Comparison of ENCODE assay signal across 19 mouse cellular contexts in genomic region chr11:108973459-108973858, GRCm38 (mm10). TPM values are rescaled to one million over a fixed set of nuclear protein-coding genes. Genes with fewer than 3 reads are reported as not detected.
DNase-seq lines count a peak whose midpoint lies in the region; ATAC-seq lines count a peak whose summit lies in the region.
"Had no signal": no experiment of that assay in that cellular context is flagged by ENCODE, and none has a peak within 500 bp of the region (broad histone marks: within the 10 kb centered on the region; RNA-seq: fewer than 3 reads in every experiment).

No protein-coding gene starts in this region.

- ATAC-seq in heart, embryonic 13.5 days (ENCODE audit: extremely low read depth, insufficient number of reproducible peaks, low FRiP score, low TSS enrichment) = no peak
- no peak for ATAC-seq in midbrain, embryonic 14.5 days (ENCODE audit: low FRiP score, low TSS enrichment)
- no peak for ATAC-seq in embryonic facial prominence, embryonic 12.5 days (ENCODE audit: insufficient number of reproducible peaks, insufficient read depth, low FRiP score, low TSS enrichment)
- no peak for ATAC-seq in limb, embryonic 11.5 days (ENCODE audit: insufficient number of reproducible peaks, low FRiP score, low TSS enrichment, low read depth)

- peaks cover 5% of the 10 kb centered on the region for H3K4me1 ChIP-seq in heart, embryonic 13.5 days
- H3K4me1 ChIP-seq in midbrain, embryonic 10.5 days = peaks cover 34% of the 10 kb centered on the region
- peaks cover 10% of the 10 kb centered on the region; the same call in 1 of the 2 replicates for H3K4me1 ChIP-seq in midbrain, embryonic 14.5 days (ENCODE audit: control insufficient read depth, insufficient read depth, low read length)
- H3K4me1 ChIP-seq in embryonic facial prominence, embryonic 12.5 days = 0 out of 2 replicates have a peak, but pooled peaks cover 14% of the 10 kb centered on the region
- peaks cover 3% of the 10 kb centered on the region for H3K4me1 ChIP-seq in limb, embryonic 11.5 days (ENCODE audit: control insufficient read depth, insufficient read depth, low read length)

- no peak overlapping the region for H3K4me3 ChIP-seq in heart, embryonic 13.5 days
- no peak overlapping the region for H3K4me3 ChIP-seq in midbrain, embryonic 10.5 days
- no peak overlapping the region for H3K4me3 ChIP-seq in midbrain, embryonic 14.5 days (replicated peaks; ENCODE audit: low read depth, low read length)
- H3K4me3 ChIP-seq in embryonic facial prominence, embryonic 12.5 days = no peak overlapping the region
- H3K4me3 ChIP-seq in limb, embryonic 11.5 days (ENCODE audit: low read depth, low read length) = no peak overlapping the region
- H3K4me3 ChIP-seq: erythroblast, embryonic 14.5 days; heart, adult 2 months had no signal

- H3K4me2 ChIP-seq in heart, embryonic 13.5 days = no peak overlapping the region
- no peak overlapping the region for H3K4me2 ChIP-seq in midbrain, embryonic 14.5 days (ENCODE audit: low read length)
- no peak overlapping the region for H3K4me2 ChIP-seq in embryonic facial prominence, embryonic 12.5 days (replicated peaks)
- no peak overlapping the region for H3K4me2 ChIP-seq in limb, embryonic 11.5 days (ENCODE audit: low read depth, severe bottlenecking)
- H3K4me2 ChIP-seq: liver, embryonic 11.5 days had no signal

- H3K9ac ChIP-seq in heart, embryonic 13.5 days = no peak overlapping the region
- H3K9ac ChIP-seq in midbrain, embryonic 14.5 days (replicated peaks; ENCODE audit: low read length) = no peak overlapping the region
- no peak overlapping the region for H3K9ac ChIP-seq in embryonic facial prominence, embryonic 12.5 days
- H3K9ac ChIP-seq in limb, embryonic 11.5 days (ENCODE audit: low read length) = peak overlapping the region; percentile 34; the same call in 1 of the 2 replicates

- 49% methylated on average over 4 of the region's 4 CpGs for WGBS in heart, embryonic 13.5 days
- 62% methylated on average over 4 of the region's 4 CpGs for whole genome bisulfite sequencing in midbrain, embryonic 10.5 days
- 53% methylated on average over 4 of the region's 4 CpGs for WGBS in midbrain, embryonic 14.5 days
- WGBS in embryonic facial prominence, embryonic 12.5 days = 43% methylated on average over 4 of the region's 4 CpGs
- WGBS in limb, embryonic 11.5 days = 71% methylated on average over 4 of the region's 4 CpGs

- no peaks in the 10 kb centered on the region for H3K9me3 ChIP-seq in heart, embryonic 13.5 days
- no peaks in the 10 kb centered on the region for H3K9me3 ChIP-seq in midbrain, embryonic 10.5 days (replicated peaks)
- no peaks in the 10 kb centered on the region for H3K9me3 ChIP-seq in midbrain, embryonic 14.5 days (ENCODE audit: control insufficient read depth, low read length)
- no peaks in the 10 kb centered on the region for H3K9me3 ChIP-seq in embryonic facial prominence, embryonic 12.5 days
- H3K9me3 ChIP-seq in limb, embryonic 11.5 days (ENCODE audit: control insufficient read depth, low read length) = no peaks in the 10 kb centered on the region

- H3K27me3 ChIP-seq in heart, embryonic 13.5 days (replicated peaks) = peaks cover 26% of the 10 kb centered on the region
- H3K27me3 ChIP-seq in midbrain, embryonic 10.5 days (ENCODE audit: low read depth, poor library complexity, severe bottlenecking) = peaks cover 31% of the 10 kb centered on the region
- H3K27me3 ChIP-seq in midbrain, embryonic 14.5 days (ENCODE audit: control insufficient read depth, insufficient read depth, low read length) = no peaks in the 10 kb centered on the region
- peaks cover 12% of the 10 kb centered on the region; the same call in 1 of the 2 replicates for H3K27me3 ChIP-seq in embryonic facial prominence, embryonic 12.5 days
- no peaks in the 10 kb centered on the region for H3K27me3 ChIP-seq in limb, embryonic 11.5 days (ENCODE audit: control insufficient read depth, insufficient read depth, low read length)

- no peak for DNase-seq in heart, postnatal 4 days
- DNase-seq in midbrain, embryonic 10.5 days (ENCODE audit: low spot score) = no peak
- DNase-seq in midbrain, embryonic 14.5 days = no peak
- DNase-seq in limb, embryonic 11.5 days (ENCODE audit: low spot score) = no peak
- DNase-seq in retina, embryonic 14.5 days (ENCODE audit: low spot score) = no peak
- DNase-seq in cerebellum, postnatal 14 days = no peak
- DNase-seq: adrenal gland, postnatal 25 days; B cell, adult 2 months; cerebellum, adult 9-10 months; embryo, embryonic 11 days; gastrocnemius, postnatal 10 days; heart, adult 2 months; kidney, adult 8-10 months; kidney, postnatal 36 days; lung, postnatal 14 days had no signal

- peak overlapping the region; percentile 33 for H3K27ac ChIP-seq in heart, embryonic 13.5 days (replicated peaks)
- 0 out of 2 replicates have a peak overlapping the region, but pooled peaks have one; percentile 6 for H3K27ac ChIP-seq in midbrain, embryonic 10.5 days (replicated peaks)
- no peak overlapping the region for H3K27ac ChIP-seq in midbrain, embryonic 14.5 days (replicated peaks; ENCODE audit: low read depth, low read length)
- peak overlapping the region; percentile 47; the same call in 1 of the 2 replicates for H3K27ac ChIP-seq in embryonic facial prominence, embryonic 12.5 days
- no peak overlapping the region for H3K27ac ChIP-seq in limb, embryonic 11.5 days (replicated peaks; ENCODE audit: low read depth, low read length)
- H3K27ac ChIP-seq: heart, adult 2 months had no signal

- no peaks in the 10 kb centered on the region for H3K36me3 ChIP-seq in heart, embryonic 13.5 days
- no peaks in the 10 kb centered on the region for H3K36me3 ChIP-seq in midbrain, embryonic 10.5 days
- H3K36me3 ChIP-seq in midbrain, embryonic 14.5 days (ENCODE audit: control insufficient read depth, insufficient read depth, low read length) = no peaks in the 10 kb centered on the region
- H3K36me3 ChIP-seq in embryonic facial prominence, embryonic 12.5 days = no peaks in the 10 kb centered on the region
- no peaks in the 10 kb centered on the region for H3K36me3 ChIP-seq in limb, embryonic 11.5 days (ENCODE audit: control insufficient read depth, insufficient read depth, low read length)

RNA-seq across cellular contexts. Expression of gene Axin2, which starts 53.3 kb away (rescaled TPM):
- 1.5 and 2.0 TPM in 2 replicates for polyA plus RNA-seq in heart, embryonic 13.5 days (2015; fragmentation: Nextera tagmentation; extraction: Ambion mirVana)
- 1 to 10 TPM; 5.8 to 6.3 TPM for total RNA-seq in heart, postnatal 4 days (2021)
- 17.5 and 17.6 TPM in 2 replicates for polyA plus RNA-seq in midbrain, embryonic 10.5 days (2016; fragmentation: Nextera tagmentation; extraction: Ambion mirVana)
- polyA plus RNA-seq in midbrain, embryonic 14.5 days (2014; fragmentation: Nextera tagmentation; extraction: Ambion mirVana) = 14.1 and 19.4 TPM in 2 replicates
- polyA plus RNA-seq in embryonic facial prominence, embryonic 12.5 days (2016; fragmentation: Nextera tagmentation; extraction: Ambion mirVana) = 15.1 and 17.5 TPM in 2 replicates
- polyA plus RNA-seq in limb, embryonic 11.5 days (2014; fragmentation: Nextera tagmentation; extraction: Ambion mirVana) = 15.4 and 15.8 TPM in 2 replicates

Comparison
In these comparisons a context has a peak if more than half of its experiments do, and no peak if none do; other contexts are left out.
1. H3K27ac ChIP-seq: peak in heart, embryonic 13.5 days (single experiment), midbrain, embryonic 10.5 days (single experiment) and embryonic facial prominence, embryonic 12.5 days (single experiment); none in midbrain, embryonic 14.5 days (single experiment) and limb, embryonic 11.5 days (single experiment).